Mouse (Mus musculus) kidney, adult 2 months (tissue): Measurements from ENCODE around the gene Mmp28.

Source experiments
- CTCF ChIP-seq: fragments of 200-500 bp; conservative IDR thresholded peaks from 2 replicates; pipeline ENCODE4 v1.5.1; 2011; ENCODE audit warnings: low read depth, mild to moderate bottlenecking, control low read depth, low read length, moderate library complexity, mixed read lengths; ENCODE audit not compliant: insufficient read depth, insufficient read length
- POLR2A ChIP-seq: fragments of 200-500 bp; IDR thresholded peaks from one replicate; pipeline ENCODE4 v1.6.1; 2011; ENCODE audit warnings: low read depth, low read length, control low read depth

GRCm38 (mm10) chr11:83409792-83410291 is 53.0 kb downstream of the Mmp28 start:
- TF ChIP-seq CTCF, result no peak
- TF ChIP-seq POLR2A, result no peak
